Mouse (Mus musculus): ENCODE results near the gene Vps29.

DNA sequence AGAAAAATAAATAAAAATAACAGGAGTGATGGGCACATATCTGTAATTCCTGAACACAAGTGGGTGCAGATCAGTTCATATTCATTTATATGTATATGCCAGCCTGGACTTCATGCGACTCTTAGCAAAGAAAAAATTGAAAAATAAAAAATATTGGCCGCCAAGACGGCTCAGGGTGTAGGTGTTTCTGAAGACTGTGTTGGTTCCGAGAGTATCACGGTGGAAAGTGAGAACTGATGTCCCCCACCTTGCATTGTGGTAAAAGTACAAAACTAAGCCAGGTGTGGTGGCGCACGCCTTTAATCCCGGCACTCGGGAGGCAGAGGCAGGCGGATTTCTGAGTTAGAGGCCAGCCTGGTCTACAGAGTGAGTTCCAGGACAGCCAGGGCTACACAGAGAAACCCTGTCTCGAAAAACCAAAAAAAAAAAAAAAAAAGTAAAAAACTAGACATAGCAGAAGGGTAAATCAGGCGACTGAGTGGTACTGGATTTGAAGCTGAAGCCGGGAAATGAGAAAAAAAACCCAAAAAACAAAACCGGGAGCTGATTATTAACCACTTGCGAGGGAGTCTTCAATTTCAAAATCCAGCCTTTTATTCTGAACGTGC lies 37.1 kb downstream of the Vps29 start:
- no peak for TF ChIP-seq CTCF (IDR thresholded peaks at IDR 0.05; ENCODE audit: low read depth)
- no peak for TF ChIP-seq EP300 (IDR thresholded peaks at IDR 0.05; ENCODE audit: low read depth)
